Mouse (Mus musculus): ENCODE data around the gene Olfr976. TPM values are rescaled to one million over a fixed set of nuclear protein-coding genes. Genes with fewer than 3 reads are reported as not detected.
"Not testable (repeated sequence)": the region's sequence is repeated elsewhere in the genome, so short reads cannot be mapped to it uniquely, and the experiment has no call there.

Gene Olfr976
- total and polyA plus RNA-seq, 2 experiments from 2014 or later = not detected

- no peaks in the 10 kb centered on the region for H3K27me3 ChIP-seq (ENCODE audit: insufficient read depth, low read length)
- no peak for DNase-seq (ENCODE audit: low spot score)
- no peaks in the 10 kb centered on the region for H3K36me3 ChIP-seq (ENCODE audit: insufficient read depth, low read length)
- no peak for ATAC-seq (ENCODE audit: low FRiP score)
- no peak within 1 kb of the TSS for H3K4me2 ChIP-seq (ENCODE audit: low read depth, low read length, poor library complexity, severe bottlenecking)
- WGBS = 81% methylated on average over 1 of the region's 1 CpGs
- H3K27ac ChIP-seq (ENCODE audit: low read depth, low read length) = no peak within 1 kb of the TSS
- no peaks in the 10 kb centered on the region for H3K9me3 ChIP-seq (ENCODE audit: low read length)
- H3K9ac ChIP-seq (replicated peaks; ENCODE audit: low read length, poor library complexity, severe bottlenecking) = no peak within 1 kb of the TSS
- no peaks in the 10 kb centered on the region for H3K4me1 ChIP-seq (ENCODE audit: insufficient read depth, low read length)
- no peak within 1 kb of the TSS for H3K4me3 ChIP-seq (ENCODE audit: low read depth, low read length)
- no peak for TF ChIP-seq CTCF (IDR thresholded peaks at IDR 0.05)
Measured at GRCm38 (mm10) chr9:39937201-39937600, 23.7 kb downstream of the Olfr976 start, which contains the start of gene Olfr974. Gene Olfr974 (plus strand): TSS chr9:39937501.

GRCm38 (mm10) chr9:39928837-39929236 is 32.1 kb downstream of the Olfr976 start:
- WGBS = 41% methylated on average over 1 of the region's 1 CpGs
- H3K9ac ChIP-seq (replicated peaks; ENCODE audit: low read length, poor library complexity, severe bottlenecking); H3K4me1 ChIP-seq (ENCODE audit: insufficient read depth, low read length); H3K4me2 ChIP-seq (ENCODE audit: low read depth, low read length, poor library complexity, severe bottlenecking); H3K4me3 ChIP-seq (ENCODE audit: low read depth, low read length); DNase-seq (ENCODE audit: low spot score); H3K36me3 ChIP-seq (ENCODE audit: insufficient read depth, low read length); H3K9me3 ChIP-seq (ENCODE audit: low read length); H3K27ac ChIP-seq (ENCODE audit: low read depth, low read length); H3K27me3 ChIP-seq (ENCODE audit: insufficient read depth, low read length): not testable (repeated sequence)
- ATAC-seq (ENCODE audit: low FRiP score) = 0 out of 2 replicates have a peak, but pooled peaks have one; percentile 20

GRCm38 (mm10) chr9:39927975-39928836 is 32.7 kb downstream of the Olfr976 start:
- not testable (repeated sequence) for H3K4me1 ChIP-seq (ENCODE audit: insufficient read depth, low read length); H3K27me3 ChIP-seq (ENCODE audit: insufficient read depth, low read length); H3K36me3 ChIP-seq (ENCODE audit: insufficient read depth, low read length); H3K27ac ChIP-seq (ENCODE audit: low read depth, low read length); H3K4me2 ChIP-seq (ENCODE audit: low read depth, low read length, poor library complexity, severe bottlenecking); H3K9ac ChIP-seq (replicated peaks; ENCODE audit: low read length, poor library complexity, severe bottlenecking); DNase-seq (ENCODE audit: low spot score); H3K9me3 ChIP-seq (ENCODE audit: low read length); H3K4me3 ChIP-seq (ENCODE audit: low read depth, low read length)
- ATAC-seq (ENCODE audit: low FRiP score) = peak; percentile 93
- WGBS = no CpG with 5 or more reads among the region's 4 CpGs

GRCm38 (mm10) chr9:39909939-39910338 is 51.0 kb downstream of the Olfr976 start:
- no peak overlapping the region for H3K4me2 ChIP-seq (ENCODE audit: low read depth, low read length, poor library complexity, severe bottlenecking)
- no peak for DNase-seq (ENCODE audit: low spot score)
- H3K27me3 ChIP-seq (ENCODE audit: insufficient read depth, low read length) = no peaks in the 10 kb centered on the region
- 86% methylated on average over 3 of the region's 3 CpGs for WGBS
- no peak overlapping the region for H3K9ac ChIP-seq (replicated peaks; ENCODE audit: low read length, poor library complexity, severe bottlenecking)
- no peak overlapping the region for H3K27ac ChIP-seq (ENCODE audit: low read depth, low read length)
- H3K4me1 ChIP-seq (ENCODE audit: insufficient read depth, low read length) = no peaks in the 10 kb centered on the region
- H3K4me3 ChIP-seq (ENCODE audit: low read depth, low read length) = no peak overlapping the region
- no peaks in the 10 kb centered on the region for H3K9me3 ChIP-seq (ENCODE audit: low read length)
- H3K36me3 ChIP-seq (ENCODE audit: insufficient read depth, low read length) = no peaks in the 10 kb centered on the region
- TF ChIP-seq CTCF (IDR thresholded peaks at IDR 0.05) = no peak
- ATAC-seq (ENCODE audit: low FRiP score) = no peak

GRCm38 (mm10) chr9:39907036-39907435 is 53.9 kb downstream of the Olfr976 start, which contains the start of gene Olfr229:
Gene Olfr229 (plus strand): TSS chr9:39907336.
- no peaks in the 10 kb centered on the region for H3K27me3 ChIP-seq (ENCODE audit: insufficient read depth, low read length)
- H3K4me2 ChIP-seq (ENCODE audit: low read depth, low read length, poor library complexity, severe bottlenecking) = no peak within 1 kb of the TSS
- H3K9ac ChIP-seq (replicated peaks; ENCODE audit: low read length, poor library complexity, severe bottlenecking) = no peak within 1 kb of the TSS
- no peaks in the 10 kb centered on the region for H3K36me3 ChIP-seq (ENCODE audit: insufficient read depth, low read length)
- no peak within 1 kb of the TSS for H3K27ac ChIP-seq (ENCODE audit: low read depth, low read length)
- DNase-seq (ENCODE audit: low spot score) (no peak), ATAC-seq (ENCODE audit: low FRiP score) (no peak)
- no peaks in the 10 kb centered on the region for H3K4me1 ChIP-seq (ENCODE audit: insufficient read depth, low read length)
- no peak for TF ChIP-seq CTCF (IDR thresholded peaks at IDR 0.05)
- no peak within 1 kb of the TSS for H3K4me3 ChIP-seq (ENCODE audit: low read depth, low read length)
- 69% methylated on average over 2 of the region's 2 CpGs for WGBS
- no peaks in the 10 kb centered on the region for H3K9me3 ChIP-seq (ENCODE audit: low read length)

- 77% methylated on average over 6 of the region's 6 CpGs for WGBS
Measured at GRCm38 (mm10) chr9:39905106-39905505, 55.8 kb downstream of the Olfr976 start.

More at GRCm38 (mm10) chr9:39905106-39905505, 55.8 kb downstream of the Olfr976 start:
- no peak overlapping the region for H3K4me2 ChIP-seq (ENCODE audit: low read depth, low read length, poor library complexity, severe bottlenecking)
- DNase-seq (ENCODE audit: low spot score) = no peak
- no peak for ATAC-seq (ENCODE audit: low FRiP score)
- H3K36me3 ChIP-seq (ENCODE audit: insufficient read depth, low read length) = no peaks in the 10 kb centered on the region
- H3K9ac ChIP-seq (replicated peaks; ENCODE audit: low read length, poor library complexity, severe bottlenecking) = no peak overlapping the region
- H3K4me1 ChIP-seq (ENCODE audit: insufficient read depth, low read length) = no peaks in the 10 kb centered on the region
- TF ChIP-seq CTCF (IDR thresholded peaks at IDR 0.05) = no peak
- H3K27ac ChIP-seq (ENCODE audit: low read depth, low read length) = no peak overlapping the region
- H3K27me3 ChIP-seq (ENCODE audit: insufficient read depth, low read length) = no peaks in the 10 kb centered on the region
- H3K4me3 ChIP-seq (ENCODE audit: low read depth, low read length) = no peak overlapping the region
- H3K9me3 ChIP-seq (ENCODE audit: low read length) = no peaks in the 10 kb centered on the region

Other genes starting within 250 kb of the Olfr976 start
- gene Olfr965, start 249.8 kb downstream of the Olfr976 start, total RNA-seq (2014; rRNA removed) = not detected in 2 replicates
- not detected in 2 replicates for gene Olfr965, start 249.8 kb downstream of the Olfr976 start, polyA plus RNA-seq (2015; fragmentation: Nextera tagmentation; extraction: Ambion mirVana)
- not detected in 2 replicates for gene Olfr150, start 230.2 kb downstream of the Olfr976 start, total RNA-seq (2014; rRNA removed)
- gene Olfr150, start 230.2 kb downstream of the Olfr976 start, polyA plus RNA-seq (2015; fragmentation: Nextera tagmentation; extraction: Ambion mirVana) = not detected in 2 replicates
- gene Olfr967, start 214.9 kb downstream of the Olfr976 start, total RNA-seq (2014; rRNA removed) = not detected in 2 replicates
- gene Olfr967, start 214.9 kb downstream of the Olfr976 start, polyA plus RNA-seq (2015; fragmentation: Nextera tagmentation; extraction: Ambion mirVana) = not detected in 2 replicates
- gene Olfr968, start 177.9 kb downstream of the Olfr976 start, total RNA-seq (2014; rRNA removed) = not detected in 2 replicates
- gene Olfr968, start 177.9 kb downstream of the Olfr976 start, polyA plus RNA-seq (2015; fragmentation: Nextera tagmentation; extraction: Ambion mirVana) = not detected in 2 replicates
- not detected in 2 replicates for gene Olfr969, start 170.2 kb downstream of the Olfr976 start, total RNA-seq (2014; rRNA removed)
- gene Olfr969, start 170.2 kb downstream of the Olfr976 start, polyA plus RNA-seq (2015; fragmentation: Nextera tagmentation; extraction: Ambion mirVana) = not detected in 2 replicates
- gene Olfr970, start 152.3 kb downstream of the Olfr976 start, total RNA-seq (2014; rRNA removed) = not detected in 2 replicates
- not detected in 2 replicates for gene Olfr970, start 152.3 kb downstream of the Olfr976 start, polyA plus RNA-seq (2015; fragmentation: Nextera tagmentation; extraction: Ambion mirVana)
- gene Olfr971, start 124.3 kb downstream of the Olfr976 start, total RNA-seq (2014; rRNA removed) = not detected in 2 replicates
- gene Olfr971, start 124.3 kb downstream of the Olfr976 start, polyA plus RNA-seq (2015; fragmentation: Nextera tagmentation; extraction: Ambion mirVana) = not detected in 2 replicates
- not detected in 2 replicates for gene Olfr972, start 94.7 kb downstream of the Olfr976 start, total RNA-seq (2014; rRNA removed)
- gene Olfr972, start 94.7 kb downstream of the Olfr976 start, polyA plus RNA-seq (2015; fragmentation: Nextera tagmentation; extraction: Ambion mirVana) = not detected in 2 replicates
- not detected in 2 replicates for gene Olfr229, start 53.8 kb downstream of the Olfr976 start, total RNA-seq (2014; rRNA removed)
- not detected in 2 replicates for gene Olfr229, start 53.8 kb downstream of the Olfr976 start, polyA plus RNA-seq (2015; fragmentation: Nextera tagmentation; extraction: Ambion mirVana)
- gene Olfr974, start 23.6 kb downstream of the Olfr976 start, total RNA-seq (2014; rRNA removed) = not detected in 2 replicates
- 0.10 TPM in 1 of 2 replicates, not detected in the other for gene Olfr974, start 23.6 kb downstream of the Olfr976 start, polyA plus RNA-seq (2015; fragmentation: Nextera tagmentation; extraction: Ambion mirVana)
- gene Olfr975, start 9.1 kb downstream of the Olfr976 start, total RNA-seq (2014; rRNA removed) = not detected in 2 replicates
- not detected in 2 replicates for gene Olfr975, start 9.1 kb downstream of the Olfr976 start, polyA plus RNA-seq (2015; fragmentation: Nextera tagmentation; extraction: Ambion mirVana)
- not detected in 2 replicates for gene Olfr978, start 31.0 kb upstream of the Olfr976 start, total RNA-seq (2014; rRNA removed)
- gene Olfr978, start 31.0 kb upstream of the Olfr976 start, polyA plus RNA-seq (2015; fragmentation: Nextera tagmentation; extraction: Ambion mirVana) = not detected in 2 replicates
- gene Olfr979, start 42.3 kb upstream of the Olfr976 start, total RNA-seq (2014; rRNA removed) = not detected in 2 replicates
- gene Olfr979, start 42.3 kb upstream of the Olfr976 start, polyA plus RNA-seq (2015; fragmentation: Nextera tagmentation; extraction: Ambion mirVana) = not detected in 2 replicates
- not detected in 2 replicates for gene Olfr980, start 48.4 kb upstream of the Olfr976 start, total RNA-seq (2014; rRNA removed)
- not detected in 2 replicates for gene Olfr980, start 48.4 kb upstream of the Olfr976 start, polyA plus RNA-seq (2015; fragmentation: Nextera tagmentation; extraction: Ambion mirVana)
- not detected in 2 replicates for gene Olfr981, start 60.3 kb upstream of the Olfr976 start, total RNA-seq (2014; rRNA removed)
- not detected in 2 replicates for gene Olfr981, start 60.3 kb upstream of the Olfr976 start, polyA plus RNA-seq (2015; fragmentation: Nextera tagmentation; extraction: Ambion mirVana)
- gene Olfr982, start 112.7 kb upstream of the Olfr976 start, total RNA-seq (2014; rRNA removed) = not detected in 2 replicates
- gene Olfr982, start 112.7 kb upstream of the Olfr976 start, polyA plus RNA-seq (2015; fragmentation: Nextera tagmentation; extraction: Ambion mirVana) = not detected in 2 replicates
- gene Olfr983, start 132.5 kb upstream of the Olfr976 start, total RNA-seq (2014; rRNA removed) = not detected in 2 replicates
- not detected in 2 replicates for gene Olfr983, start 132.5 kb upstream of the Olfr976 start, polyA plus RNA-seq (2015; fragmentation: Nextera tagmentation; extraction: Ambion mirVana)
- not detected in 2 replicates for gene Olfr984, start 153.1 kb upstream of the Olfr976 start, total RNA-seq (2014; rRNA removed)
- gene Olfr984, start 153.1 kb upstream of the Olfr976 start, polyA plus RNA-seq (2015; fragmentation: Nextera tagmentation; extraction: Ambion mirVana) = not detected in 2 replicates
- not detected in 2 replicates for gene Olfr985, start 169.1 kb upstream of the Olfr976 start, total RNA-seq (2014; rRNA removed)
- not detected in 2 replicates for gene Olfr985, start 169.1 kb upstream of the Olfr976 start, polyA plus RNA-seq (2015; fragmentation: Nextera tagmentation; extraction: Ambion mirVana)
- gene Tmem225, start 187.0 kb upstream of the Olfr976 start, total RNA-seq (2014; rRNA removed) = not detected in 2 replicates
- not detected in 2 replicates for gene Tmem225, start 187.0 kb upstream of the Olfr976 start, polyA plus RNA-seq (2015; fragmentation: Nextera tagmentation; extraction: Ambion mirVana)
- not detected in 2 replicates for gene Olfr986, start 219.8 kb upstream of the Olfr976 start, total RNA-seq (2014; rRNA removed)
- gene Olfr986, start 219.8 kb upstream of the Olfr976 start, polyA plus RNA-seq (2015; fragmentation: Nextera tagmentation; extraction: Ambion mirVana) = not detected in 2 replicates
- gene Zfp202, start 231.2 kb upstream of the Olfr976 start, total RNA-seq (2014; rRNA removed) = 8.8 and 11.5 TPM in 2 replicates
- gene Zfp202, start 231.2 kb upstream of the Olfr976 start, polyA plus RNA-seq (2015; fragmentation: Nextera tagmentation; extraction: Ambion mirVana) = 5.6 and 6.3 TPM in 2 replicates

Data from midbrain, postnatal 0 days (tissue).